Mouse (Mus musculus): Measurements from ENCODE around the gene Bcl9.

Bcl9 gene

GRCm38 (mm10) chr3:97232328-97232727 is 65.4 kb downstream of the Bcl9 start:
- DNase-seq (ENCODE audit: low spot score in 2 of 2), result no peak

DNA sequence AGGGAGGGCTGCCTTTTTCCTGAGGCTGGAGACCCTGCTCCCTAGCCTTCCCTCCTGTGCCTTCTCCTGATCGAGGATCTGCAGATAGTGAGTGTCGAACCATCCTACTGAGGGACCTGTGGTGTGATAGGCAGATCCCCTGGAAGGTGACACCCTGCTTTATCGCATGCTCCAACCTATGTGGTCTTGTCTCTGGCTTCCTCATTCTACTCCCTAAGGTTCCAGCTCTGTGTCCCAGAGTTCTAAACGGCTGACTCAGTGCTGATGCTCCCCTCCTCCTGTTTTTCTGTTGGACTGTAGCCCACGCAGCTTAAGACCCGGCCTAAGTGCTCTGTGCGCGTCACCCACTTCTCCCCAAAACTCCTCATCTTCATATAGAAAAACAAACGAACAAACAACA is 65.9 kb downstream of the Bcl9 start:
- DNase-seq (ENCODE audit: low spot score in 2 of 2), result no peak

GRCm38 (mm10) chr3:97230631-97231404 is 66.9 kb downstream of the Bcl9 start:
- DNase-seq (ENCODE audit: low spot score in 2 of 2), result no peak

DNA sequence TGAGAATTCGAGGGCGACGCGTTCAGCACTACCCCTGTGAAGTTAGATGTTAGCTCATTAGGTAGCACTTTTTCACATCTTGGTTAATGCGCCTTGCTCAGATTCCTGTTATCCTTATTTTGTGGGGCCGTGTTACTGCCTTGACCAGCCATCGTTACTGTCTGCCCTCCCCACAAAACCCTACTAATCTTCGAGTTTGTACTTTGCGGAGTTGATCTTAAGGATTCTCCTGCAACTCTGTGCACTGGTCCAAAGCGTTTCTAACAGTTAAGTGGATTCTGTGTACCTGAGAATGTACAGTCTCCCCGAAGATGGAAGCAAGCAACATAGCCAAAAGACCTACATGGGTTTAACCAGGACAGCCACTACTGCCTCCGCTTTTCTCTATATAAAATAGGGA is 69.3 kb downstream of the Bcl9 start:
- no peak for DNase-seq (ENCODE audit: low spot score in 2 of 2)

- DNase-seq (ENCODE audit: low spot score in 2 of 2), result peak in 1 of 2 experiments; percentile 25
These were observed 69.7 kb downstream of the Bcl9 start for GRCm38 (mm10) chr3:97228020-97228419.

- DNase-seq (ENCODE audit: low spot score in 2 of 2), result peak; percentile 87 to 91
These were observed 70.3 kb downstream of the Bcl9 start for GRCm38 (mm10) chr3:97227259-97228005.

DNA sequence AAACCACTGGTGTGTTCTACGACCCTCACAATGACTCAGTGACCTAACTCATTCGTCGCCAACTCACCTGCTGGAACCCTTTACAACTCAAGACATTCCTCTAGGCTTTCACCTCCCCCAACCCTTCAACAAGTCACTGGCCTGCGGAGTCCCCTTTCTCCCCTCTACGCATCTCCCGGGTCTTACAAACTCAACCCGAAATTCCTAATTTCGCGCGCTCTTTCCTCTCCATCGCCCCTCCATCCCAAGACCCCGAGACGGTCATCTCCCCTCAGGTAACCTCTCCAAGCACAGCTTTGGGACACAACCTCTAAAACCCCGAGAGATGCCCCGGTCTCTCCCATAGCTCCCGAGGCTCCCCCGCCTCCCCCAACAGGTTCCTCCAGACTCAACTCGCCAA is 71.0 kb downstream of the Bcl9 start:
- DNase-seq (ENCODE audit: low spot score in 2 of 2), result no peak

GRCm38 (mm10) chr3:97225231-97225630 is 72.5 kb downstream of the Bcl9 start:
- DNase-seq (ENCODE audit: low spot score in 2 of 2), result no peak

- DNase-seq (ENCODE audit: low spot score in 2 of 2), result no peak
These were observed 74.5 kb downstream of the Bcl9 start for GRCm38 (mm10) chr3:97223261-97223660.

DNA sequence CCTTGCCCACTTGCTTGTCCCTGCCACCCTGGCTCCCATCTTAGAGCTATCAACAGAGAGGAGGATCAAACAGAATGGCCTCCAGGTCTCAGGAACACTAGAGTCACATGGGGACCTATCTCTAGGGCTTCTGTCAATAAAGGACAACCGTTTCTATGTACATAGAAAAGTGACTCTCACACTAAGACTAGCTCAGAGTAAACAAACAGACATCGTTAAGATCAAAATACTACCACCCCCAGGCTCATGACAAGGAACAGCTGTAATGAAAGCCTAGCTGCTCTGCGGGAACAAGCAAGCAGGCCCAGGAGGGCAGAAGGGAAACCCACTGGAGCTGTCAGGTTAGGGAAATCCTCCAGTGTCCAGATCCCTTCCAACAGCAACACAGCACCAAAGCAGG is 82.2 kb downstream of the Bcl9 start:
- DNase-seq (ENCODE audit: low spot score in 2 of 2), result no peak

DNA sequence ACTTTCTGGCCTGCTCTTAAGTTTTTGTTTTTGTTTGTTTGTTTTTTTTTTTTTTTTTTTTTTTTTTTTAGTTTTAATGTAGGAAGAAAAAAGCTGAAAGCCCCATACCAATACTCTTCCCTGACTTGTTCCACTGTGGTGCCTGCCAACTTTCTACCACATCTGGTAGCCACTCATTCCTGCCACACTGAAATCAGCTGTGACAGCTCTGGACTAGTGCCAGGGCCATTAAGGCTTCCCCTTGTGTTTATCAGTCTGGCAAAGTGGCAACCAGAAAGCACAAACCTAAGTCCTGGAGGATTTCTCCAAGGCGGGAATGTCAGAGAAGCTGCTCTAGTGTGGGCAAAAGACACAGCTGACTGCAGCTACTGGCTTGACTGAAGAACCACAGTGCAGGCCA is 83.3 kb downstream of the Bcl9 start:
- DNase-seq (ENCODE audit: low spot score in 2 of 2), result no peak

GRCm38 (mm10) chr3:97213871-97214270 is 83.8 kb downstream of the Bcl9 start:
- no peak for DNase-seq (ENCODE audit: low spot score in 2 of 2)

DNA sequence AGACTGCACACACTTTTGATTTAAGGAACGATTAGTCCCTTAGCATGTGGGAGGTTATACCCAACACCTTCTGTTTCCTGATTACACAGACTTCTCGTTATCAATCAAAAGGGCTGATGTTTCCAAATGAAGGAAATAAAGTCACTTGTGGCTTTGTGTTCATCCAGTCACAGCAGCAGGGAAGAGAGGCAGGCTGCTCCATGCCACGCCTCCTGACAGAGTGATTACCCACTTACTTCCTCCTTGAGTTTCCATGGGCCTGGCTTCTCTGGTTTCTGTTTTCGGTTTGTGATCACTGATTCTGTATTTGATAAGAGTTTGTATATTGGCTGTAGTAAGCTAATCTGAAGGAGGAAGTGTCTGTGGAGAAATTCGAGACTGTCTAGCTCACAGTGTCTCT is 86.5 kb downstream of the Bcl9 start:
- DNase-seq (ENCODE audit: low spot score in 2 of 2), result no peak

- no peak for DNase-seq (ENCODE audit: low spot score in 2 of 2)
These were observed 88.4 kb downstream of the Bcl9 start for GRCm38 (mm10) chr3:97209351-97209750.

DNA sequence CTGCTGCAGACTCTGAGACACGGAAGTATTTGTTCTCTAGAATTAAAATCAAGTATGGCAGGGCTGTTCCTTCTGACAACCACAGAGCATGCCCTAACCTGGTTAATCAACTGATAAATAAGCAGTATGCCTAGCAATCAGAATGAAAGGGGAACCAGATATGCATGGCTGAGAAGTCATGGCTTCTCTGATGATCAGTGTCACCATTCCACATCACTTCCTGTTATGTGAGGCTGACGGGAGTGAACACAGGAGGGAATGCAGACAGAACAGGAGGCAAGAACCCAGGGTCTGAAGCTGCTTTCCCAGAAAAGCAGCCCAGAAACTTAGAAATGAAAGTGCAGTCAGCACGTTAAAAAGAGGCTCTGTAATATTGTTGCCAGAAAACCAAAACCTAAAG is 91.2 kb downstream of the Bcl9 start:
- no peak for DNase-seq (ENCODE audit: low spot score in 2 of 2)

GRCm38 (mm10) chr3:97203880-97204279 is 93.8 kb downstream of the Bcl9 start:
- no peak for DNase-seq (ENCODE audit: low spot score in 2 of 2)

- peak in 1 of 2 experiments; percentile 77 for DNase-seq (ENCODE audit: low spot score in 2 of 2)
These were observed 95.8 kb downstream of the Bcl9 start for GRCm38 (mm10) chr3:97201943-97202342.

DNA sequence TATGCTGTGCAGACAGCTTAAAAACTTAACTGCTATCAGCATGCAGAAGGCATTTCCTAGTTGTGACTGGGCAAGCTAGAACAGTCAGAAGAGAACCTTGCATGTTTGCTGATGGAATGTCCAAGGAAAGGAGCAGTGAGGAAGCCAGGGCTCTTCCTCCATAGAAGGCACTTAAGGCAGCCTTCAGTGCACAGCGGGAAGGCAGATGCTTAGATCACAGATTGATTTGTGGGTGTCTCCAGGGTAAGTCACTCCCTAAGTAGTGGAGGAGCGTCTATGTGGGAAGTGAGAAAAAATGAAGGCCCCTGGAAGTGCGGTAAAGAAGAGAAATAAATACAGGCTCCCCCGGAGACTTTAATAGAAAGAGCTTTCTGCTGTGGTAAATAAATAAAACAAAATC is 98.5 kb downstream of the Bcl9 start:
- DNase-seq (ENCODE audit: low spot score in 2 of 2), result no peak

DNA sequence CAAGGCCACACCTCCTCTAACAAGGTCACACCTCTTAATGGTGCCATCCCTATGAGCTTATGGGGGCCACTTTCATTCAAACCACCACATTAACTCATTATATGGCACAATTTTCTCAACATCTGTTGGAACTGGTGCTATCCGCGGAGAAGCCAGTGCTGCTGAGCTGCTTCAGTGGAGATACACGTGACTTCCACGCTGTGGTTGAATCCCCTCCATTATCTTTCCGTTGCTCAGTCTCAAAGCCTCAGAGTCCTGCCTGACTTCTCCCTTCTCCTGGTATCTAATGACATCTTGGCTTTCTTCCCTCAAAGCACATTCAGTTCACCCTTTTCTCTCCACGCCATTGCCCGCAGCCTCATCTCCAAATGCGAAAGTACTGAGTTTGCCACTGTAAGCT is 101.1 kb downstream of the Bcl9 start:
- no peak for DNase-seq (ENCODE audit: low spot score in 2 of 2)

GRCm38 (mm10) chr3:97185098-97185860 is 112.4 kb downstream of the Bcl9 start:
- DNase-seq (ENCODE audit: low spot score in 2 of 2), result peak in 1 of 2 experiments; percentile 38

DNA sequence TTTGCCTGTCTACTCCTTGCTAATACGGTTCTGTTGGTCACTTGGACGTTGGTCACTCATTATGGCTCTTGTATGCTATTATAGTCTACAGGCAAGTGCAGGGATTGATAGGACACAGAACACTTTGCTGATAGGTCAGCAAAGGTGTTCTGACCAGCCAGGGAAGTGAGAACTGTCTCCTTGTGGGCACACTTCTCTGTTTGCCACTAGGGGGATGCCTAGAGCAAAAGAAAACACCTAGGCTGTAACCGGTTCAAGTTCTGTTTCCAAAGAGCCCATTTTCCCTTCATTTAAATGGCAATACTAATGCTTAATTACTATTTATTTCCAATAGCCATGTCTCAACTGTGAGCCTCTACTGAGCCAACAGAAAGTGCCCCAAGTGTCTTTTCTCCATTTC is 113.9 kb downstream of the Bcl9 start:
- no peak for DNase-seq (ENCODE audit: low spot score in 2 of 2)

GRCm38 (mm10) chr3:97180527-97180926 is 117.2 kb downstream of the Bcl9 start:
- DNase-seq (ENCODE audit: low spot score in 2 of 2), result no peak

DNA sequence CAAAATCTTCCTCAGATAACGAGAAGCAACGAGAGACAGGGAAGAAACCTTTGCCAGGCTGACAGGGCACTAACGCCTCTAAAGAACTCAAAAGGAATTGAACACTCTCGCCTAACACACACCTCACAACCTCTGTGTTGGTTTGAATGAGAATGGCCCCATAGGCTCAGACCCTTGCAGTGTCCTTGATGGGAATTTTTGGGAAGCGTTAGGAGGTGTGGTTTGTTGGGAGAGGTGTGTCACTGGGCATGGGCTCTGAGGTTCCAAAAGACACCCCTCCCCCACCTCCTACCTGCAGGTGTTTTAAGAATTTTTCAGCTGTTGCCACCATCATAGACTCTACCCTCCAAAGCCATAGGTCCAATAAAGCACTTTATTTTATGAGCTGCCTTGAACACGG is 118.8 kb downstream of the Bcl9 start:
- no peak for DNase-seq (ENCODE audit: low spot score in 2 of 2)
